Mouse (Mus musculus): Measurements from ENCODE around the gene Zfp523. TPM values are rescaled to one million over a fixed set of nuclear protein-coding genes. Genes with fewer than 3 reads are reported as not detected.

Gene Zfp523
- polyA plus RNA-seq, 1 experiment from 2014 or later = 19.2 TPM

DNA sequence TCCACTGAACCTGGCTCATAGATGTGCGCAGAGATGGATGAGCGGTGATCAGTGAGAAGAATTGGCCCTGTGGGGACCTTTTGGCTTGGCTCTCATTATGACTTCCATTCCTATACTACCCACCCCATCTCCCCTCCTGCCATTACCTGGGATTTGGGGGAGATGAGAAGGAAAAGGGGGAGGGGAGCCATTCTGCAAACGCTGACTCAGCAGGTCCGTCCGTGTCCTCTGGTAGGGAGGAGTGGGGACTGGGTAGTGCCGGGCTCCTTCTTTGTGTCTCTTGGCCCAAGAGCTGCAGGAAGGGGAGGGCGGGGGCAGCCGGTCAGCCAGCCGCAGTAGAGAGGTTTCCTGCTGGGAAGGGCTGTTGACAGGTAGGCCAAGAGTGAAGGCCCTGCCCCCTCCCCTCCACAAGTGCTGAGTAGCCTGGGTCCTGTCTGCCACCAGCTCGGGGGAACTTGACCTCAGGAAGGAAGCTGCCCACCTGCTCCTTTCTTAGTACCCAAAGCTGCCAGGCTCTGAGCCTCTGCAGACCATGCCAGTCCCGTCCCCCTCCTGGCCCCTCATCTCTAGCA is 15.5 kb upstream of the Zfp523 start:
- Histone ChIP-seq H3K27ac (replicated peaks in 1 of 2; ENCODE audit: control insufficient read depth in 1 of 2, insufficient read depth in 1 of 2, low read depth in 2 of 2, low read length in 2 of 2) (no peak overlapping the region), H3K27me3 (ENCODE audit: control insufficient read depth, insufficient read depth, low read length) (peaks cover 63% of the 10 kb centered on the region), H3K36me3 (ENCODE audit: control insufficient read depth, insufficient read depth, low read length) (no peaks in the 10 kb centered on the region), H3K9ac (ENCODE audit: low read length) (0 out of 2 replicates have a peak overlapping the region, but pooled peaks have one; percentile 1), H3K9me3 (ENCODE audit: control insufficient read depth, low read length) (no peaks in the 10 kb centered on the region), H3K4me2 (ENCODE audit: low read length) (peak overlapping the region; percentile 26), H3K4me3 (ENCODE audit: control insufficient read depth in 1 of 2, insufficient read depth in 1 of 2, low read depth in 1 of 2, low read length in 2 of 2) (no peak overlapping the region), H3K4me1 (ENCODE audit: control insufficient read depth in 2 of 2, insufficient read depth in 2 of 2, low read length in 2 of 2) (peaks cover 14 to 22% of the 10 kb centered on the region in 2 experiments)
- WGBS = 9% methylated on average over 11 of the region's 11 CpGs
- peak; percentile 19; the same call in 1 of the 2 replicates for ATAC-seq (ENCODE audit: insufficient number of reproducible peaks, insufficient read depth, low FRiP score, low read depth)

DNA sequence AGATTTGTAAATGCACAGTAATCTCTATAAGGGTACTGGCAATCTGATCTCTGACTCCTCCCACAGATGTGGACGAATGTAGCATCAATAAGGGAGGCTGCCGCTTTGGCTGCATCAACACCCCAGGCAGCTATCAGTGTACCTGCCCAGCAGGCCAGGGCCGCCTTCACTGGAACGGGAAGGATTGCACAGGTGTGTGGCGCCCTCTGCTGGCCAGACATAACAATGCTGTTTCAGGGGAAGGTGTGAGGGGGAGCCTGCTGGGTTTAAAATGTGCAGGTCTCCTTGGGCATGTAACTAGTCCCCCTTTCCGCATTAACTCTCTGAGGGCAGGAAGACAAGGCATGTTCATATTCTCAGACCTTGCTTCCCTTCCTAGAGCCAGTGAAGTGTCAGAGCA is 13.3 kb upstream of the Zfp523 start:
- WGBS = 17% methylated on average over 6 of the region's 6 CpGs
- peaks cover 48% of the 10 kb centered on the region for H3K27me3 ChIP-seq (ENCODE audit: control insufficient read depth, insufficient read depth, low read length)
- H3K36me3 ChIP-seq (ENCODE audit: control insufficient read depth, insufficient read depth, low read length) = no peaks in the 10 kb centered on the region
- no peak overlapping the region for H3K4me3 ChIP-seq (ENCODE audit: control insufficient read depth in 1 of 2, insufficient read depth in 1 of 2, low read depth in 1 of 2, low read length in 2 of 2)
- no peak for ATAC-seq (ENCODE audit: insufficient number of reproducible peaks, insufficient read depth, low FRiP score, low read depth)
- peaks cover 14 to 22% of the 10 kb centered on the region in 2 experiments for H3K4me1 ChIP-seq (ENCODE audit: control insufficient read depth in 2 of 2, insufficient read depth in 2 of 2, low read length in 2 of 2)
- H3K4me2 ChIP-seq (ENCODE audit: low read length) = no peak overlapping the region
- no peak overlapping the region for H3K9ac ChIP-seq (ENCODE audit: low read length)
- H3K27ac ChIP-seq (replicated peaks in 1 of 2; ENCODE audit: control insufficient read depth in 1 of 2, insufficient read depth in 1 of 2, low read depth in 2 of 2, low read length in 2 of 2) = no peak overlapping the region
- no peaks in the 10 kb centered on the region for H3K9me3 ChIP-seq (ENCODE audit: control insufficient read depth, low read length)

DNA sequence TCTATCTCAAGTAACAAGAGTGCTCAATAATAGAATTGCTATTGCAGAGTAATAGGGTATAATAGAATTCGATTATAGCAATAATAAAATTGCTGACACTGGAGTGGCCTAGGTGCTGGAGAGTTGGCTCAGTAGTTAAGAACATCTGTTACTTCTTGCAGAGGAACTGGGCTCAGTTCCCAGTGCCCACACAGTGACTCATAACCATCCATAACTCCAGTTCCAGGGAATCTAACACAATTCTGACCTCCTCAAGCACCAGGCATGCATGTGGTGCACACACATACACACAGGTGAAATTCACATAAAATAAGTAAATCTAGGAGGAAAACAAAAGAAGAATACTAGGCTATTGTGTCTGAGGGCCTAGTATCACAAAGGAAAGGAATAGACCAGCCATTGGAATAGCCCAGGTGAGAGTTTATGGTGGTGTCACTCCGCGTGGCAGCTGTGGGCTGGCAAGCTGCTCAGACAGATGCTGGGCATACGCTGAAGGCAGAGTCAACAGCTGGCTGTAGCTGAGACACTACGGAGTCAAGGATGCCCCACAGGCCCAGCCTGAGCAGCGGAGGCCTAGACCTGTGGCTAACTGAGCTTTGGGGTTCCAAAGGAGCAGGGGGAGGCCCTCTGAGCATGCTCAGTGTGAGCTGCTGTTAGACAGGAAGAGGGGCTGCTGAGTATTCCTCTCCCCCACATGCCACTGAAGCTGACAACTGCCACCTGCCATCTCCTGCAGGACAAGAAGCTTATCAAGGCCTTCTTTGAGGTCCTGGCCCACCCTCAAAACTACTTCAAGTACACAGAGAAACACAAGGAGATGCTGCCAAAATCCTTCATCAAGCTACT is 6.2 kb upstream of the Zfp523 start:
- H3K36me3 ChIP-seq (ENCODE audit: control insufficient read depth, insufficient read depth, low read length) = no peaks in the 10 kb centered on the region
- no peaks in the 10 kb centered on the region for H3K9me3 ChIP-seq (ENCODE audit: control insufficient read depth, low read length)
- no peaks in the 10 kb centered on the region for H3K27me3 ChIP-seq (ENCODE audit: control insufficient read depth, insufficient read depth, low read length)
- no peak overlapping the region for H3K4me3 ChIP-seq (ENCODE audit: control insufficient read depth in 1 of 2, insufficient read depth in 1 of 2, low read depth in 1 of 2, low read length in 2 of 2)
- H3K4me2 ChIP-seq (ENCODE audit: low read length) = no peak overlapping the region
- no peak overlapping the region for H3K9ac ChIP-seq (ENCODE audit: low read length)
- no peak for ATAC-seq (ENCODE audit: insufficient number of reproducible peaks, insufficient read depth, low FRiP score, low read depth)
- 85% methylated on average over 6 of the region's 6 CpGs for WGBS
- H3K4me1 ChIP-seq (ENCODE audit: control insufficient read depth in 2 of 2, insufficient read depth in 2 of 2, low read length in 2 of 2) = peaks cover 17 to 21% of the 10 kb centered on the region in 2 experiments; a peak in 3 of 4 replicates
- H3K27ac ChIP-seq (replicated peaks in 1 of 2; ENCODE audit: control insufficient read depth in 1 of 2, insufficient read depth in 1 of 2, low read depth in 2 of 2, low read length in 2 of 2) = no peak overlapping the region

DNA sequence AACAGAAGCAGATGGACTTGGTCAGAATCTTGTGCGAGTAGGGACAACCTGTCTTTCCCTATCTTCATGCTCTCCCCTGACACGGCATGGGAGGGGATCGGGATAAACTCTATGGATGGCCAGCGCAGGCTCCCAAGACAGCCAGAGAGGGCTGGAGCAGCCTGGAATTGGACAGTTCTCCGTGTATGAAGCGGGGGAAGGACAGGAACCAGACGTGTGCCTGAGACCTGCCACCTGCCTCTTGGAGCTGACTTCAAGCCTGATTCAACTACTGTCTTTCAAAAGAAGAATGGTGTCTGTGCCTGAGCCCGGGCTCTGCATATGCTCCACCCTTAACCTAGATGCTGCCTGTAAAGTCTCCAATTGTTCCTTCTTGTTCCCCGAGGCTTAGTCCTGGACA is 4.2 kb upstream of the Zfp523 start:
- no peak overlapping the region for H3K9ac ChIP-seq (ENCODE audit: low read length)
- no peaks in the 10 kb centered on the region for H3K27me3 ChIP-seq (ENCODE audit: control insufficient read depth, insufficient read depth, low read length)
- 32% methylated on average over 9 of the region's 9 CpGs for WGBS
- ATAC-seq (ENCODE audit: insufficient number of reproducible peaks, insufficient read depth, low FRiP score, low read depth) = no peak
- H3K4me3 ChIP-seq (ENCODE audit: control insufficient read depth in 1 of 2, insufficient read depth in 1 of 2, low read depth in 1 of 2, low read length in 2 of 2) = no peak overlapping the region
- H3K9me3 ChIP-seq (ENCODE audit: control insufficient read depth, low read length) = no peaks in the 10 kb centered on the region
- H3K27ac ChIP-seq (replicated peaks in 1 of 2; ENCODE audit: control insufficient read depth in 1 of 2, insufficient read depth in 1 of 2, low read depth in 2 of 2, low read length in 2 of 2) = no peak overlapping the region
- no peaks in the 10 kb centered on the region for H3K36me3 ChIP-seq (ENCODE audit: control insufficient read depth, insufficient read depth, low read length)
- H3K4me2 ChIP-seq (ENCODE audit: low read length) = peak overlapping the region; percentile 9; the same call in 1 of the 2 replicates
- H3K4me1 ChIP-seq (ENCODE audit: control insufficient read depth in 2 of 2, insufficient read depth in 2 of 2, low read length in 2 of 2) = peaks cover 22 to 28% of the 10 kb centered on the region in 2 experiments; a peak in 3 of 4 replicates

DNA sequence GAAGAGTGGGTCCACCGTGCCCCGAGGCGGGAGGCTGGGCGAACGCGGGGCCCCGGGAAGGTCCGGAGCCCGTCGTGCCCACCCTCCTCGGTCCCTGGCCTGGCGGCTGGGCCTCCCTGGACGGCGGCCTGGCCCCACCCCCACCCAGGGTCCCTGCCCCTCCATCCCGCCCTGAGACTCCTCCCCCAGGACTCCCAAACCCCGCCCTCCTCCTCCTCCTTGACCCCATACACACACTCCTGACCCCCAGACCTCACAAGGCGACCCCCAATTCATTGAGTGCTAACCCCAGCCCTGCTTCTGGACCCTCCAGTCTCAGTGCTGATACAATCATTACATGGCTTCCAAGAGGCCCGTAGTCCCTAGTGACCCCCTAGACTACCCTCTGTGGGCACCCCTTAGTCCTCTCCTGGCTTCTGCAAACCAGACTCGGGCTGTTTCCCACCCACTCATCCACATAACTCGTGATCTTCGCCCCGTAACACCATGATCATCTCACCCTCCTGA is 664 bp downstream of the Zfp523 start:
- WGBS = 10% methylated on average over 21 of the region's 22 CpGs

DNA sequence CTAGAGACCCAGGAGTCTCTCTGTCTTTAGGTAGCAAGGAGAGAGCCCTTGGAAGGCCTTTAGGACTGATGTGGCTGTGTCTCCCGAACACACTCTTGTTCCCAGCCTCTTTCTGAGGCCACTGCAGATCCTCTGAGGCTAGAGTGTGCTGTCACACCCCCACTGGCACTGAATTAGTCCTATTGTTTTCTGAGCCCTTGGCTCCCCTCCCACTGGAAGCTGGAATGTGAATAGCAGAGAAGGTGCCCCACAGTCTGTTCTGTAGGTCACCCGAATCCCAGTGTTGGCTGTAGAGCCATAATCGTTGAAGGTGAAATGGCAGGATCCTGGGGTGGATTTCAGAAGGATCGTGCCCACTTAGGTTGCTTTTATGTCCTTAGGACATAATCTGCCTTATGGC is 3.4 kb downstream of the Zfp523 start:
- 0 out of 2 replicates have a peak, but pooled peaks have one; percentile 8 for ATAC-seq (ENCODE audit: insufficient number of reproducible peaks, insufficient read depth, low FRiP score, low read depth)
- WGBS = 42% methylated on average over 4 of the region's 4 CpGs
- Histone ChIP-seq H3K27ac (replicated peaks in 1 of 2; ENCODE audit: control insufficient read depth in 1 of 2, insufficient read depth in 1 of 2, low read depth in 2 of 2, low read length in 2 of 2) (peak overlapping the region; percentile 64 to 74), H3K36me3 (ENCODE audit: control insufficient read depth, insufficient read depth, low read length) (no peaks in the 10 kb centered on the region), H3K4me1 (ENCODE audit: control insufficient read depth in 2 of 2, insufficient read depth in 2 of 2, low read length in 2 of 2) (peaks cover 41 to 64% of the 10 kb centered on the region in 2 experiments), H3K4me3 (ENCODE audit: control insufficient read depth in 1 of 2, insufficient read depth in 1 of 2, low read depth in 1 of 2, low read length in 2 of 2) (no peak overlapping the region), H3K27me3 (ENCODE audit: control insufficient read depth, insufficient read depth, low read length) (no peaks in the 10 kb centered on the region), H3K4me2 (ENCODE audit: low read length) (peak overlapping the region; percentile 38), H3K9ac (ENCODE audit: low read length) (peak overlapping the region; percentile 47; the same call in 1 of the 2 replicates), H3K9me3 (ENCODE audit: control insufficient read depth, low read length) (no peaks in the 10 kb centered on the region)

More for the DNA sequence above, 664 bp downstream of the Zfp523 start:
- Histone ChIP-seq H3K27me3 (ENCODE audit: control insufficient read depth, insufficient read depth, low read length) (no peaks in the 10 kb centered on the region), H3K9me3 (ENCODE audit: control insufficient read depth, low read length) (no peaks in the 10 kb centered on the region), H3K36me3 (ENCODE audit: control insufficient read depth, insufficient read depth, low read length) (no peaks in the 10 kb centered on the region), H3K27ac (replicated peaks in 1 of 2; ENCODE audit: control insufficient read depth in 1 of 2, insufficient read depth in 1 of 2, low read depth in 2 of 2, low read length in 2 of 2) (peak overlapping the region; percentile 85 to 92), H3K4me1 (ENCODE audit: control insufficient read depth in 2 of 2, insufficient read depth in 2 of 2, low read length in 2 of 2) (peaks cover 47 to 60% of the 10 kb centered on the region in 2 experiments), H3K4me2 (ENCODE audit: low read length) (peak overlapping the region; percentile 93), H3K9ac (ENCODE audit: low read length) (peak overlapping the region; percentile 96), H3K4me3 (ENCODE audit: control insufficient read depth in 1 of 2, insufficient read depth in 1 of 2, low read depth in 1 of 2, low read length in 2 of 2) (peak overlapping the region; percentile 81 to 89)
- peak; percentile 72 for ATAC-seq (ENCODE audit: insufficient number of reproducible peaks, insufficient read depth, low FRiP score, low read depth)

DNA sequence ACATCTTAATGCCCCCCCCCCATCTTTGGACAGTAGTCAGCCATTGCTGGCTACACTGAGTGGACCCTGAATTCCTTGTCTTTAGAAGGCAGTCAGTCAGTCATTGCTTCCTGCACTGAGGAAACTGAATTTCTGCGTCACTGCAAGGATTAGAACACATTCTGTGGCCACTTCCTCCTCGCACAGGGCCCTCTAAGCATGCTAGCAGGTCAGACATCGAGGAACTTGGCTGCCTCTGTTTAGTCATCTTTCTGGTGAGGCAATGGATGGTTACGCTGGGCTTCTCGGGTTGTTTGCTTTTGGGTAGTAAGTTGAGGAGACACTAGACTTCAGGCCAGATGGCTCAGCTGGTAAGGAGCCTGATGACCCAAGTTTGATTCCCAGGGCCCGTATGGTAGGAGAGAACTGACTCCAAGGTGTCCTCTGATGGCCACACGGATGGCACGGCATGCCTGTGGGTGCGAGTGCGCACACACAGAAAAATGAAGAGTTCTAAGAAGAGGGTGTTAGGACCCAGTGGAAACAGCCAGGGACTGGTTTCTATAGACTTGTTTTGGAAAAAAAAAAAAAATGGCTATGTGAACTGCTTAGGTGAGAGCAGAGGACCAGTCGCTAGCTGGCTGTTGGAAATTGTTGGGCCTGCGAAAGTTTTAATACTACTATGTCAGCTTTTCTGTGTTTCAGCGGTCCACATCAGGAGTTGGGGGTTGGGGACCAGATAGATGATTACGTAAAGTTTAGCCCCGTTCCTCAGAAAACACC is 4.0 kb downstream of the Zfp523 start:
- WGBS = 84% methylated on average over 15 of the region's 15 CpGs
- no peak for ATAC-seq (ENCODE audit: insufficient number of reproducible peaks, insufficient read depth, low FRiP score, low read depth)
- no peak overlapping the region for H3K9ac ChIP-seq (ENCODE audit: low read length)
- no peak overlapping the region for H3K4me3 ChIP-seq (ENCODE audit: control insufficient read depth in 1 of 2, insufficient read depth in 1 of 2, low read depth in 1 of 2, low read length in 2 of 2)
- no peaks in the 10 kb centered on the region for H3K9me3 ChIP-seq (ENCODE audit: control insufficient read depth, low read length)
- H3K27ac ChIP-seq (replicated peaks in 1 of 2; ENCODE audit: control insufficient read depth in 1 of 2, insufficient read depth in 1 of 2, low read depth in 2 of 2, low read length in 2 of 2) = peak overlapping the region; percentile 64 to 74
- H3K27me3 ChIP-seq (ENCODE audit: control insufficient read depth, insufficient read depth, low read length) = no peaks in the 10 kb centered on the region
- H3K4me2 ChIP-seq (ENCODE audit: low read length) = peak overlapping the region; percentile 38; the same call in 1 of the 2 replicates
- peaks cover 45 to 69% of the 10 kb centered on the region in 2 experiments for H3K4me1 ChIP-seq (ENCODE audit: control insufficient read depth in 2 of 2, insufficient read depth in 2 of 2, low read length in 2 of 2)
- H3K36me3 ChIP-seq (ENCODE audit: control insufficient read depth, insufficient read depth, low read length) = no peaks in the 10 kb centered on the region
